Mouse (Mus musculus): Measurements from ENCODE around the gene Gm42715. TPM values are rescaled to one million over a fixed set of nuclear protein-coding genes. Genes with fewer than 3 reads are reported as not detected.
A peak's percentile ranks its signal among the peaks of the same experiment; 100 is the strongest.

The Gm42715 gene
- polyA plus RNA-seq, 1 experiment from 2014 or later: 14.1 TPM

DNA sequence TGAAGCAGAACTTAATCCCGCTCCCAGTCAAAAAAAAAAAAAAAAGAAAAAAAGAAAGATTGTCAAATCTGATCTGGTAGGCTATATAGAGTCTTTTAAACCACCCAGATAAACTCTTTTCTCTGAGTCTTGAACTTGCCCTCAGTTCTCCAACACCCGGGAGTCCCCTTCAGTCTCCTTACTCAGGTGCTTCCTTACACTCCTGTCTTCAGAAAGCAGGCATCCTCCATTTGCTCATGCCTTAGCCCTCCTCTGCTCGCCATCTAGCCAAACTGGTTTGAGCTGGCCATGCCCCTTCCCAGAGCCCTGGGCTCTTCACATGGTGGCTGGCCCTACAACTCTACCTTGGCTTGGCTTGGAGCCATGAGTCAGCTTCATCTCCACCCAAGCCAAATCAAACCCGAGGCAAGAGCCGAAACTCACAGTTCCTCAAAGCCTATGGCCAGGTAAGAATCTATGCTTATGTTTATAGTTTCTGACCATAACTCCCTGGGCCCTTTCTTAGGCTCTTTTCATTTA, 42.0 kb downstream of the Gm42715 start, which contains the start of gene Tmem265:
Gene Tmem265 (plus strand): TSS at position 51 of the 519 bp plus-strand sequence.
- peaks cover 45% of the 10 kb centered on the region for H3K36me3 ChIP-seq (ENCODE audit: control insufficient read depth, insufficient read depth, low read length)
- no peaks in the 10 kb centered on the region for H3K9me3 ChIP-seq (replicated peaks; ENCODE audit: control insufficient read depth, low read length, poor library complexity, severe bottlenecking)
- no peaks in the 10 kb centered on the region for H3K4me1 ChIP-seq (ENCODE audit: control insufficient read depth, insufficient read depth, low read length)
- no peaks in the 10 kb centered on the region for H3K27me3 ChIP-seq (ENCODE audit: control insufficient read depth, insufficient read depth, low read depth, low read length)
- H3K27ac ChIP-seq (ENCODE audit: low read length): no peak within 1 kb of the TSS
- no peak within 1 kb of the TSS for H3K4me3 ChIP-seq (ENCODE audit: low read depth, low read length)
- no peak within 1 kb of the TSS for H3K9ac ChIP-seq (ENCODE audit: low read depth, low read length)
- WGBS: 92% methylated on average over 5 of the region's 5 CpGs
- ATAC-seq: no peak
- no peak within 1 kb of the TSS for H3K4me2 ChIP-seq (ENCODE audit: low read length)

- Histone ChIP-seq H3K4me3 (ENCODE audit: low read depth, low read length) (no peak overlapping the region), H3K27me3 (ENCODE audit: control insufficient read depth, insufficient read depth, low read depth, low read length) (no peaks in the 10 kb centered on the region), H3K36me3 (ENCODE audit: control insufficient read depth, insufficient read depth, low read length) (peaks cover 22% of the 10 kb centered on the region), H3K4me1 (ENCODE audit: control insufficient read depth, insufficient read depth, low read length) (no peaks in the 10 kb centered on the region), H3K9me3 (replicated peaks; ENCODE audit: control insufficient read depth, low read length, poor library complexity, severe bottlenecking) (no peaks in the 10 kb centered on the region), H3K4me2 (ENCODE audit: low read length) (no peak overlapping the region), H3K9ac (ENCODE audit: low read depth, low read length) (no peak overlapping the region), H3K27ac (ENCODE audit: low read length) (no peak overlapping the region)
- WGBS: 83% methylated on average over 6 of the region's 6 CpGs
- ATAC-seq: no peak
Measured at GRCm38 (mm10) chr7:127564381-127565150, 45.2 kb downstream of the Gm42715 start.

GRCm38 (mm10) chr7:127572895-127573471, 53.6 kb downstream of the Gm42715 start, which contains the start of gene Phkg2:
TSS of gene Phkg2 (plus strand) at chr7:127573340.
- Histone ChIP-seq H3K4me2 (ENCODE audit: low read length) (peak within 1 kb of the TSS; percentile 93), H3K9me3 (replicated peaks; ENCODE audit: control insufficient read depth, low read length, poor library complexity, severe bottlenecking) (no peaks in the 10 kb centered on the region), H3K4me1 (ENCODE audit: control insufficient read depth, insufficient read depth, low read length) (peaks cover 20% of the 10 kb centered on the region), H3K4me3 (ENCODE audit: low read depth, low read length) (peak within 1 kb of the TSS; percentile 72), H3K9ac (ENCODE audit: low read depth, low read length) (peak within 1 kb of the TSS; percentile 85), H3K36me3 (ENCODE audit: control insufficient read depth, insufficient read depth, low read length) (peaks cover 8% of the 10 kb centered on the region), H3K27me3 (ENCODE audit: control insufficient read depth, insufficient read depth, low read depth, low read length) (no peaks in the 10 kb centered on the region), H3K27ac (ENCODE audit: low read length) (peak within 1 kb of the TSS; percentile 84)
- WGBS: under 1% methylated on average over 17 of the region's 17 CpGs
- ATAC-seq: peak; percentile 98

DNA sequence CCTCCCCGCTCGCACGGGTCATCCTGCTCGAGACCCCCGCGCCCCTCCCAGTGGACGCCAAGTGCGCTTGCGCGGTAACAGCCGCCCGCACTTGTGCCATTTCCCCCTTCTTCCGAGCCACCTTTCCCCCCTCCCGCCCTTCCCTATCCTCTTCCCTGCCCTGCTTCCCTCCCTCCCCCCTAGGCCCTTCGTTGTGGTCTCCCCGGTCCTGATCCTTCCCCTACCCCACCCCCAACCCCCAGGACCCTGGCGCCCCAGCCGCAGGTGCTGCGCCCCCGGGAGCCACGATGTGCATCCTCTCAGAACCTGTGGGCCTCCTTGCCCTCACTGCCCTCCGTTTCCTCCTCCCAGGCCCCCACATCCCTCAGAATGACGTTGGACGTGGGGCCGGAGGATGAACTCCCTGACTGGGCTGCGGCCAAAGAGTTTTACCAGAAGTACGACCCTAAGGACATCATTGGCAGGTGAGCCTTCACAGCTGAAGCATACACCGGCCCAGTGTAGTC, 54.2 kb downstream of the Gm42715 start:
- under 1% methylated on average over 17 of the region's 28 CpGs for WGBS
- ATAC-seq: peak; percentile 4

DNA sequence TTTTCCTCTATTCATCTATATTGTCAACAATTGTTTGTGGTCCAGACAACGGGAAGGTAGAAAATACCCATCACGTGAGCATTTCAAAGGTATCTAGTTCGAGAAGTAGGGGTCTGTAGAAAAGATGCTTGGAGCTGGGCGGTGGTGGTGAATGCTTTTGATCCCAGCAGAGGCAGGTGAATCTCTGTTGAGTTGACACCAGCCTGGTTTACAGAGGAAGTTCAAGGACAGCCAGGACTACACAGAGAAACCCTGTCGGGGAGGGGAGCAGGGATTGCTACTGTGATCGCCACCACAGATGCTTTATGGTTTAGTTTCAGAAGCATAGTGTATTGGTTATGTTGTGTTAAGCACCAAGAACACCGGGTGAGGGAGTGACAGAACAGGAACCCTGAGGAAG, 54.7 kb downstream of the Gm42715 start:
- 15% methylated on average over 7 of the region's 7 CpGs for WGBS
- Histone ChIP-seq H3K4me2 (ENCODE audit: low read length) (peak overlapping the region; percentile 93), H3K9ac (ENCODE audit: low read depth, low read length) (peak overlapping the region; percentile 85), H3K36me3 (ENCODE audit: control insufficient read depth, insufficient read depth, low read length) (peaks cover 12% of the 10 kb centered on the region), H3K27me3 (ENCODE audit: control insufficient read depth, insufficient read depth, low read depth, low read length) (no peaks in the 10 kb centered on the region), H3K9me3 (replicated peaks; ENCODE audit: control insufficient read depth, low read length, poor library complexity, severe bottlenecking) (no peaks in the 10 kb centered on the region), H3K4me3 (ENCODE audit: low read depth, low read length) (peak overlapping the region; percentile 72), H3K4me1 (ENCODE audit: control insufficient read depth, insufficient read depth, low read length) (peaks cover 20% of the 10 kb centered on the region), H3K27ac (ENCODE audit: low read length) (peak overlapping the region; percentile 84; the same call in 1 of the 2 replicates)
- ATAC-seq: no peak

More for the DNA sequence above, 54.2 kb downstream of the Gm42715 start:
- Histone ChIP-seq H3K27me3 (ENCODE audit: control insufficient read depth, insufficient read depth, low read depth, low read length) (no peaks in the 10 kb centered on the region), H3K27ac (ENCODE audit: low read length) (peak overlapping the region; percentile 84), H3K4me3 (ENCODE audit: low read depth, low read length) (peak overlapping the region; percentile 72), H3K9ac (ENCODE audit: low read depth, low read length) (peak overlapping the region; percentile 85), H3K9me3 (replicated peaks; ENCODE audit: control insufficient read depth, low read length, poor library complexity, severe bottlenecking) (no peaks in the 10 kb centered on the region), H3K4me1 (ENCODE audit: control insufficient read depth, insufficient read depth, low read length) (peaks cover 20% of the 10 kb centered on the region), H3K4me2 (ENCODE audit: low read length) (peak overlapping the region; percentile 93), H3K36me3 (ENCODE audit: control insufficient read depth, insufficient read depth, low read length) (peaks cover 13% of the 10 kb centered on the region)

- Histone ChIP-seq H3K27ac (ENCODE audit: low read length) (no peak overlapping the region), H3K4me3 (ENCODE audit: low read depth, low read length) (no peak overlapping the region), H3K36me3 (ENCODE audit: control insufficient read depth, insufficient read depth, low read length) (peaks cover 37% of the 10 kb centered on the region), H3K4me1 (ENCODE audit: control insufficient read depth, insufficient read depth, low read length) (peaks cover 8% of the 10 kb centered on the region), H3K9ac (ENCODE audit: low read depth, low read length) (no peak overlapping the region), H3K9me3 (replicated peaks; ENCODE audit: control insufficient read depth, low read length, poor library complexity, severe bottlenecking) (no peaks in the 10 kb centered on the region), H3K4me2 (ENCODE audit: low read length) (no peak overlapping the region), H3K27me3 (ENCODE audit: control insufficient read depth, insufficient read depth, low read depth, low read length) (no peaks in the 10 kb centered on the region)
- WGBS: 97% methylated on average over 6 of the region's 6 CpGs
- ATAC-seq: no peak
Measured at GRCm38 (mm10) chr7:127583260-127583659, 63.9 kb downstream of the Gm42715 start.

DNA sequence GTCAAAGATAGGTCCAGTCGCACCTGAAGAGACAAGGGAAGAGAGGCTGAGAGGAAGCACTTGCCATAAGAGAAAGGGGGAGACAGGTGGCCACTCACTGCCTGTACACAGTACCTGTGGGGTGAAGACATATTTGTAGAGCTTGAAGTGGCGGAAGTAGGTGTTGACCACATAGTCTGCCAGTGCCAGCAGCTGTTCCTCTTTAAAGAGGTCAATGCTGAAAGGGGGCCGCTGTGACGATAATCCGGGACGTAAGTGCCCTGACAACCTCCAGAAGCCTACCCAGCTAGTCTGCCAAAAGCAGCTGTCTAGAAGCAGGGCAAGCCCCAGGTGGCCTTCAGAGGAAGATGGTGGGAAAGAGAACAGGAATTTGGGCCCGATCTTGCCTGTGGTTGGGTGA, 65.6 kb downstream of the Gm42715 start:
- Histone ChIP-seq H3K4me1 (ENCODE audit: control insufficient read depth, insufficient read depth, low read length) (peaks cover 16% of the 10 kb centered on the region), H3K9ac (ENCODE audit: low read depth, low read length) (no peak overlapping the region), H3K36me3 (ENCODE audit: control insufficient read depth, insufficient read depth, low read length) (peaks cover 25% of the 10 kb centered on the region), H3K4me3 (ENCODE audit: low read depth, low read length) (no peak overlapping the region), H3K4me2 (ENCODE audit: low read length) (no peak overlapping the region), H3K27ac (ENCODE audit: low read length) (no peak overlapping the region), H3K9me3 (replicated peaks; ENCODE audit: control insufficient read depth, low read length, poor library complexity, severe bottlenecking) (no peaks in the 10 kb centered on the region), H3K27me3 (ENCODE audit: control insufficient read depth, insufficient read depth, low read depth, low read length) (no peaks in the 10 kb centered on the region)
- WGBS: 89% methylated on average over 7 of the region's 7 CpGs
- no peak for ATAC-seq

DNA sequence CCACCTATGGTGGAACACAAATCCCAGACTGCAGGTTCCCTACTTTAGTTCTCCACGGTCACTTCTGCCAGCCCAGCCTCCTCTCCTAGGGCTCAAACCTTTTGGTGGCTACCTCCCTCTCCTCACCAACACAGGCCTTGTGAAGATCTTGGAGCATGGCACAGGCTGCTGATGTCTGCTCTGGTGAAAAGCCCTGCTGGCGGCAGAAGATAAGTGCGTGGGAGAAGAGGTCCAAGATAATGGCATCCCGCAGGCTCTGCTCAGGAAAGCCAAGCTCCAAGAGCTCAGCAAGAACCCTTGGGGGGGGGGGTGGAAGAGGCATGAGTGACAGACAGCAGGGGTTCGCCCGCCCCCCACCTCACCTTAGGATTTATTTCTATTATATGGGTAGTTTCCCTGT, 66.8 kb downstream of the Gm42715 start:
- no peak overlapping the region for H3K4me2 ChIP-seq (ENCODE audit: low read length)
- no peak overlapping the region for H3K4me3 ChIP-seq (ENCODE audit: low read depth, low read length)
- H3K9me3 ChIP-seq (replicated peaks; ENCODE audit: control insufficient read depth, low read length, poor library complexity, severe bottlenecking): no peaks in the 10 kb centered on the region
- H3K4me1 ChIP-seq (ENCODE audit: control insufficient read depth, insufficient read depth, low read length): peaks cover 16% of the 10 kb centered on the region
- ATAC-seq: no peak
- no peak overlapping the region for H3K27ac ChIP-seq (ENCODE audit: low read length)
- H3K36me3 ChIP-seq (ENCODE audit: control insufficient read depth, insufficient read depth, low read length): peaks cover 29% of the 10 kb centered on the region
- no peaks in the 10 kb centered on the region for H3K27me3 ChIP-seq (ENCODE audit: control insufficient read depth, insufficient read depth, low read depth, low read length)
- H3K9ac ChIP-seq (ENCODE audit: low read depth, low read length): no peak overlapping the region
- 85% methylated on average over 6 of the region's 6 CpGs for WGBS

- H3K36me3 ChIP-seq (ENCODE audit: control insufficient read depth, insufficient read depth, low read length): peaks cover 38% of the 10 kb centered on the region
- peaks cover 16% of the 10 kb centered on the region for H3K4me1 ChIP-seq (ENCODE audit: control insufficient read depth, insufficient read depth, low read length)
- peak overlapping the region; percentile 92; the same call in 1 of the 2 replicates for H3K4me3 ChIP-seq (ENCODE audit: low read depth, low read length)
- H3K4me2 ChIP-seq (ENCODE audit: low read length): peak overlapping the region; percentile 96
- no peaks in the 10 kb centered on the region for H3K27me3 ChIP-seq (ENCODE audit: control insufficient read depth, insufficient read depth, low read depth, low read length)
- no peaks in the 10 kb centered on the region for H3K9me3 ChIP-seq (replicated peaks; ENCODE audit: control insufficient read depth, low read length, poor library complexity, severe bottlenecking)
- ATAC-seq: no peak
- H3K9ac ChIP-seq (ENCODE audit: low read depth, low read length): no peak overlapping the region
- peak overlapping the region; percentile 72; the same call in 1 of the 2 replicates for H3K27ac ChIP-seq (ENCODE audit: low read length)
- 70% methylated on average over 5 of the region's 5 CpGs for WGBS
Measured at GRCm38 (mm10) chr7:127587196-127587595, 67.8 kb downstream of the Gm42715 start.
